Mouse (Mus musculus) kidney, adult 18-20 months (tissue): ENCODE data around the gene Ppm1h.

Source experiments
- DNase-seq: peaks from one replicate; pipeline ENCODE4 v3.0.0; 2021

Gene Ppm1h

GRCm38 (mm10) chr10:122678541-122679436 is at the start of gene Ppm1h:
Ppm1h (plus strand) TSS chr10:122678762.
- peak; percentile 86 for DNase-seq

DNA sequence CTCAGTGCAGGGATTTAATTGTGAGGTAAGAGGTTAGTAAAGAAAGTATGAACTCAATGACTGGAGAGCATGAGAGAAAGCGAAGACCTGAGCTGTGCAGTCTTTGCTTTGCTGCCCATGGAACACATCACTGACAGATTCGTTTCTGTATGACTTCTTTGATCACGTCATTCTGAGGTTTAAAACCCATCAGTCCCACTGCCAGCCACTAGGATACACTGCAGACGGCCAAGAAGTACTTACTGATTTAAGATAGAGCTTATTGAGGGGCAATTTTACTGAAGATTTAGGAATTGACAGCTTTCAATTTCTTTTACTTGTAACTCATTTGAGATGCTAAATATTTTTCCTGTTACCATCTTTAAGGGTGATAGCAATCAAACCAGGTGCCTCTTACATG is 49.6 kb upstream of the Ppm1h start:
- DNase-seq, result no peak

DNA sequence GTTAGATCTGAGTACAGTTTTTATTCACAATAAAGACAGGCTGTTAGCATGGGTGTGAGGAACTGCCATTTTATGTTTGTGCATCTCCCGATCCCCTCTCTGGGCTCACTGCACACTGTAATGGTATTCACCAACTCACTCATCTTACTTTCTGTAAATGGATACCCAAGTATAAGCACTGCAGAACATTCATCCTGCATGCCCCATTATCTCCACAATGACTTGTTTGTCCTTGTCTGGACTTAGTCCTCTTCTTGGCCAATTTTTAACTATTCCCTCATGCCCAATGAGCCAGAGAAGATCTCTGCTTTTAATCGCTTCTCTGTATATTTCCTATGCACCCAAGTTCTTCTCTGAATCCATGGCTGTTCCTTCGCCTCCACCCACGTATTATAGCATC is 38.7 kb upstream of the Ppm1h start:
- DNase-seq, result no peak

DNA sequence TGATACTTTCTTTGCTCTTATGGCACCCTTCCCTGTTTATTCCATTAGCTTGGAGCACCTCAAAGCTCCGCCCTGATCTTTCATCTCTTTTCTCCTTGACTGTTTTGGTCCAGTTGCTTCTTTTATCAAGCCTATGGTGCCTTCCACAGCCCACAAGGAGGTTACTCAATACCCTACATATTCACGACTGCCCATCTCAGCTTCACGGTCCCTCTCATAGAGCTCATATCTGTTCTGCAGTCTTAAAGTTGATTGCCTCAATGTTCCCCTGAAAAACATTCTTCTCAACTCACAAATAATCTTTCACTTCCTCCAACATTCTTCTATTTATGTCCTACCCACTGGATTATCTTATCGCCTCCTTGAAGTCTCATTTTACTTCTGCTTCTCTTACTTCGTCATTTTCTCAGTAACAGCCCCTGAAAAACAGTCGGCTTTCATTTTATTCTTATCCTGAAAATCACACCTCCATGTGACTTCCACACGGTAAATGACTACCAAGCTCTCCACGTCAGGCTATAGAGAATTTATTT is 37.2 kb upstream of the Ppm1h start:
- DNase-seq, result no peak

DNA sequence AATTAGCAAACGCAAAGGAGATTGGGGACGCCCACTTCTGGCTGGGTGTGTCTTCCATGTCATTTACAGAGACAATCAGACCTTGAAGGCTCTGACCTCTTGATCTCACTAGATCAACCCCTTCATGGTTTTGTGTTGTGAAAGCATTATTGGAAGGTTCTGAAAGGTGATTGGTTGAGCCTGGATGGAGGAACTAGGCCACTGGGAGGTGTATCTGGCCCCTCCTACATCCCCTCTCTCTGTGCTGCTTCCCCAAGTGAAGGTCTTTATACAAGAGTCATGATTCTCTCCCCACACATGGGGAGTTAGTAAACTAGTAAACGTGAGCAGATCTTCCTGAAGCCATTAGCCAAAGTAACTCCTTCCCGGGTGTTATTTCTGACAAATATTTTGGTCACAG is 36.4 kb upstream of the Ppm1h start:
- DNase-seq, result no peak

DNA sequence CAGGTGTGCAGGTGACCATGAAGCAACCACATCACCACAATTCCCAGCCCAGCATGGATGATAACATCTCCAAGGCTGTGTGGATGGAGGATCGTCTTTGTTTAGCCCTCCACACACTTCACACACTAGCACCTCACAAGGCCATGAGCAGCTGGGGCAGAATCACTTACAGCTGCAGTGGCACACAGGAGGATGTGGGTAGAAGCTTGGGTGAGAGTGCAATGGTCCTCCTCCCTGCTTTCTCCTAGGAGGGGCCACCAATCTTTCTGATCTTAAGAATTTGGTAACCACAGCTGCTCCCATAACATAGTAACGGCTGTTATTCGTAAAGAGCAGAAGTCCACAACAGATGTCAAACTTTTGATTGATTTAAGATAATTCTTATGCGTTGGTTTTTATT is 26.6 kb upstream of the Ppm1h start:
- no peak for DNase-seq

DNA sequence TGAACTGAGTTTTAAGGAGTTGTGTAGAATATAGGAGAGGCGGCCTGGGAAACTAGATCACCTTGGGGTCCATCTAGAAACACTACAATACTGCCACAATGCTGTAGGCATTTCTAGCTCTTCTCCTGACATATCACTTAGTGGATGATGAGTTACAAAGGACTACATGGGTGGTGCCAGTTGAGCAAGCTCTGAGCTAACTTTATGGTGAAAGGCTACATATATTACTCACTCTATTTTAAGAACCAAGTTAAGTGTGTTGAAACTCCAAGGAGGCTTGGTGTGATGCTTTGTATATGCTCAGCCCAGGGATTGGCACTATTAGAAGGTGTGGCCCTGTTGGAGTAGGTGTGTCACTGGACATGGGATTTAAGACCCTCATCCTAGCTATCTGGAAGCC is 26.0 kb upstream of the Ppm1h start:
- no peak for DNase-seq

- no peak for DNase-seq
These were observed 12.9 kb upstream of the Ppm1h start for GRCm38 (mm10) chr10:122665652-122666051.

GRCm38 (mm10) chr10:122671253-122671652 is 7.3 kb upstream of the Ppm1h start:
- no peak for DNase-seq

- DNase-seq, result no peak
These were observed 6.5 kb upstream of the Ppm1h start for GRCm38 (mm10) chr10:122672044-122672443.

GRCm38 (mm10) chr10:122679437-122680045 is 979 bp downstream of the Ppm1h start:
- peak; percentile 66 for DNase-seq

DNA sequence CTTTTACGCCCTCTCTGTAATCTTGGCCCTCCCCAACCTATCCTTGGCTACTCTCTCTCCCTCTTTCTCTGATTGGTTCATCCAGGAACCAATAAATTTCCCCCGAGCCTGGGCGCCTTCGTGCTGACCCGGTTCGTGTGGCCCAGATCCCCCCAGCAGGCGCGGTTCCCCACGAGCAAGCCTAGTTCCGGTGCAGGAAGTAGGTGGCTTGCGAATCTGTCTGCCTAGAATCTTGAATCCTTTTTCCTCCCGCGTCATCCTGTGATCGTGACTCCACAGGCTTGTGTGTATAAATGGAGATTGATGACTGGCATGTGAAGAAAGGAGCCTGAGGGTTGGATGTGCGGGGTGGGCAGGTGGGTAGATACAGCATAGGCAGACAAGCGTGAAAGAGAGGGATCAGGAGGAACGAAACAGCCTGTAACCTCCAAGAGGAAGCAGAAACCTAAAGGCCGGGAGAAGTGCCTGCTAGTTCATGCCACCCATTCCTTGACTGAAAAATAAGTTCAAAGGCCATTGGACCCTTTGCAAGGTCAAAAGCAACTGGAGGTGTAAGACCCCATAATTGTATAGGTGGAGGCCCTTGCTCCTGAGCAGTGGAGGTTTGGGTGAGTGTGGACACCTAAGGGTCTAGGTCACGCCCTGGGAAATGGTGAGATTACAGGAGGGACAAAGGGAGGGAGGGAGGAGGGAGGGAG is 2.0 kb downstream of the Ppm1h start:
- peak; percentile 41 for DNase-seq

DNA sequence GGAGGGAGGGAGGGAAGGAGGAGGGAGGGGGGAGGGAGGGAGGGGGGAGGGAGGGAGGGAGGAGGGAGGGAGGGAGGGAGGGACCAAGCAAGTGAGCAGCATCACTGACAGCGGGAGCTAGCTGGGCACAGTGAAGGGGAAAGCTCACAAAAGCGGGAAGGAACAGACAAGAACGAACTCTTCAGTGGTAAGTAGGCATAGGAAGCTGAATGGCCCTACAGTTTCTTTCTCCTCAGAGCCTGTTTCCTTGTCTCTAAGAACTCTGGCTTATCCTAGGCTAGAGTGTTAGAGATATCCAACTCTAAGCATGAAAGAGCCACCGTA is 2.5 kb downstream of the Ppm1h start:
- DNase-seq, result no peak

DNA sequence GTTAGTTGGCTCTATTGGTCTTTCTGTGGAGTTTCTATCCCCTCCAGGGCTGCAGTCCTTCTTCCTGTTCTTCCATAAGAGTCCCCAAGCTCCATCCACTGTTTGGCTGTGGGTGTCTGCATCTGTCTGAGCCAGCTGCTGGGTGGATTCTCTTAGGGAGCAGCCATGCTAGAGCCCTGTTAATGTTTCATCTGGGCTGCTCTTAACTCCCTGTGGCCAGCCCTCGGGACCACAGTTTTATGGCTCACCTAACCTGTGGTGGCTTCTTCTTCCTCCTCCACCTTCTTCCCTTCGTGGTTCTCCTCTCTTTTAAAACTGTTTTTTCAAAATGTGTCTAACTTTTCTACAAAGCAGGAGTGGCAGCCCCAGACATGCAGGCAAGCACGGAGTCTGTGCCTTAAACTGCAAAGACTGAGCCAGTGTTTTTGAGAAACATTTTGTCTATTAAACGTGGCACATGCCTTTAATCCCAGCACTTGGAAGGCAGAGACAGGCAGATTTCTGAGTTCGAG is 5.3 kb downstream of the Ppm1h start:
- no peak for DNase-seq

DNA sequence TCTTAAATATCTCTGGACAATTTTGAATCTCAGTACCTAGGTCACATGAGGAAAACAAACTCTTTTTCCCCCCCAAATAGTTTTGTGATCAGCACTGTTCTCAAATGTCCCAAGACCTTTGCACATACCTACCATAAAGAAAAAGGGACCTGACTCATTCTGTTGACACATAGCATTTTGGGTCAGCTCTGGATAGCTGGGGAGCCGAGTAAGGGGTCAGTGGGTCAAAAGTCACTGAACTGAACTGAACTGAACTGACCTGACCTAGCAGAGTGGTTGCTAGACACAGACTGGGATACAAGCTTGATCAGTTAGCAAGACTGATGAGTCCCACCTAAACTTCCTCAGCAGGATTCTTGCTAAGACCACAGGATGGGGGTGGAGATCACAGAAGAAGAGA is 6.7 kb downstream of the Ppm1h start:
- DNase-seq, result no peak

- no peak for DNase-seq
These were observed 7.4 kb downstream of the Ppm1h start for GRCm38 (mm10) chr10:122685836-122686531.

DNA sequence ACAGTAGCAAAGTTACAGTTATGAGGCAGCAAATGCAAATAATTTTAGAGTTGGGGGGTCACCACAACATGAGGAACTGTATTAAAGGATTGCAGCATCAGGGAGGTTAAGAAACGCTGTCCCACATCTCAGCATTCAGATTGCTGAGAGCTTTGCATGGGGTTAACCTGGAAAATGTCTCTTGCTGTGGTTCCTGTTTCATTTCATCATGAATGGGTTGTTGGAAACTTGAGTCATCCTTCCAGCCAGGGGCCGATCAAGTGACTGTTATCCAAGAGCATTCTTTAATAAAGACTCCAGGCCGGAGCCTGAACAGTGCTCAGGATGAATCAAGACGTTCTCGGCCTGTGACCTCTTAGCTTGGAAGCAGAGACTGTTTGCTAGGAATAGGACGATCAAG is 12.1 kb downstream of the Ppm1h start:
- DNase-seq, result no peak

DNA sequence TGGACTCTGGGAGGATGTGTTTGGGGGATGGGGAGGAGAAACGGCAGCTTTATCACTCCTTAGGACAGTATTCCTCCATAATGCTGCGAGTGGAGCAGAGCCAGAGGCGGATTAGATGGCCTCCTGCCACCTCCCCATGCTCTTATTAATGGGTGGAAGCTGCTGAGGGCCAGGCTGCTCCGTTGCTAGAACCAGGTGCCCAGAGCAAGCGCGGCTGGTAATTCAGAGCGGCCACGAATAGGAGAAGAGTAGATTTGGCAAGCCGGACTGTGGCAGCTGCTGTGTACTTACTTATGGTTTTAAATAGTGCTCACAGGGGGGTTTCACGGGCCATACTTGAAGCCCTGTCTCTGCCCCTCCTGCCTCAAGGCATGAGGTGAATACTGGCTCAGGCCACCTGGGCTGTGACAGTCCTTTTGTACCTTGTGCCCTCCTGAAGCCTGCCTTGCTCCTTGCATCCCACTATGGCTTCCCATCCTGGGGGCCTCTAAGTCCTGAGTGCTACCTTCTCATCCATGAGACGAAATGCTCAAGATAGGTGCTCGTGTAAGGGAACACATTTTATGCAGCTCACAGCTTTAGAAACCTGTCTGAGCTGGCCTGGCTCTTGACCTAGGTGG is 14.7 kb downstream of the Ppm1h start:
- DNase-seq, result no peak

DNA sequence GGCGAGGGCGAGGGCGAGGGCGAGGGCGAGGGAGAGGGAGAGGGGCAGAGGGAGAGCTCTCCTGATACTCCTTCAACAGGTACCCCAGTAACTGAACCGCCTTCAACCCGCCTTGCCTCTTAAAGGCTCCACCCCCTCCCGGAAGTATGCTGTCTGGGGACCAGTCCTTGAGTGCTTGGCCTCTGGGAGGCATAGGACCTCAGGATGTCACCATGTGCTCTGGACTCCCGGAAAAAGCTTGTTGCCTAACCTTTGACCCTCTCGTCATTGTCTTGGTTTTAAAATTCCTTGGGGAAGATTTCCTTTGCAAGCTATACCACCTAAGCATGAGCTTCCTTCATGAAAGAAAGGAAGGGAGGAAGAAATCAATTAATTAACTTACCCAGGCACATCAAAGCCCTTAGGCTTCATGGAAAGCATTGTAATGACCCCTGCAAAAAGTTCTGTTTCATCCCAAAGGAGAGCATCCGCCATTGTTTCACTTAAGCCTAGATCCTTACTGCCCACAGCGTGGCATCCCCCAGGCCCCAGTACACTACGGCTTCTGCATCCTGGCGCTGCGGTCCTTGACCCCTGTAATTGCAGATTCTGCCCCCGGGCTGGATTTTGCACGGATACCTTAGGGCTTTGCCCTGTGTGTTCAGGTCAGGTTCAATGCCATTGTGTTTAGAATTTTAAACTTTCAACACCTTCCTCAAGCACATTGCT is 15.5 kb downstream of the Ppm1h start:
- DNase-seq, result no peak

GRCm38 (mm10) chr10:122696335-122696734 is 17.8 kb downstream of the Ppm1h start:
- no peak for DNase-seq

DNA sequence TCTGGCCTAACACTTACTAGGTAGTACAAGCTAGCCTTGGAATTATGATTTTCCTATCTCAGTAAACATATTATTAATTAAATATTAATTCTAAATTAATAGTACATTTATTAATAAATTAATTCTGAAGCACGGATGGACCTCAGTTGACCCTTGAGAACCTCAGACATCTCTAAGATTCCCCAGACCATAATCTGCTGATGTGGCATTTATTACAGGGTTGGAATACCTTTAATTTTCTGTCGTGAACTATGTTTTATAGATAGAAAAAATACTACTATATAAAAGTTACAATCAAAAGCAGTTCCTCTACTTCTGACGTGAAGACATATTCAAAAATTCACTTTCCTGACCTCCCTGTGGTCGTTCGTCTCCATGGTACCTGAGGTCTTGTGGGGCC is 19.8 kb downstream of the Ppm1h start:
- no peak for DNase-seq

DNA sequence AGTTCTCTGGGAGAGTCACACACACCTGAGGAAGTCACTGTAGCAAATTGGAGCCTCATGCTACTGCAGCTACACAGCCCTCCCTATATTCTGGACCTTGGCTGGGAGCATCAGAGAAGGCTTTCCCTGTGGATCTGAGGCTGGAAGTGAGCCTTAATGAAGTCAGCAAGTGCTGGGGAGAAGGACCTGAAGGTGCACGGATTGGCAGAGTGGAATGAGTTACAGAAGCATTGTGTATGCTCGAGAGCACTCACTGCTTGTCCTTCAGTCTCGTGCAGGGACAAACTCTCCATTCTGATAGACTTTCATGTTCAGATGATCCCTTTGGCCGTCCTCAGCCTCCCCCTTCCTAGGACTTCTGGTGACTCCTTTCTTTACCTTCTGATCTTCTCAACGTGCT is 26.3 kb downstream of the Ppm1h start:
- no peak for DNase-seq
